Mouse (Mus musculus) CH12.LX (cell line): ENCODE results near the gene Whrn. TPM values are rescaled to one million over a fixed set of nuclear protein-coding genes. Genes with fewer than 3 reads are reported as not detected.

ENCODE experiments used
- DNase-seq: peaks from one replicate; pipeline ENCODE4 v3.0.0-alpha.2; 2013; ENCODE audit errors: extremely low read depth
- H3K27ac ChIP-seq: 2 replicates; pipeline ENCODE4 v1.5.1; 2012; ENCODE audit warnings: low read depth, mild to moderate bottlenecking, control low read depth, moderate library complexity; ENCODE audit not compliant: insufficient read depth
- H3K27me3 ChIP-seq: replicated peaks from 2 replicates; pipeline ENCODE3; 2012; ENCODE audit warnings: inconsistent platforms
- H3K36me3 ChIP-seq, 2 experiments: replicated peaks in 1 of 2; 2 replicates each; pipeline versions ENCODE3 to v1.6.1; 2012; ENCODE audit warnings: inconsistent platforms in 1 of 2, low read length in 1 of 2, mild to moderate bottlenecking in 1 of 2, mixed read lengths in 1 of 2, moderate library complexity in 1 of 2; ENCODE audit not compliant: control insufficient read depth in 1 of 2, insufficient read depth in 1 of 2
- H3K4me1 ChIP-seq, 2 experiments: 2 replicates each; pipeline ENCODE4 v1.6.1; 2012; ENCODE audit warnings: inconsistent platforms in 1 of 2, moderate library complexity in 1 of 2; ENCODE audit not compliant: insufficient read depth in 2 of 2, control insufficient read depth in 1 of 2
- H3K4me2 ChIP-seq: 2 replicates; pipeline ENCODE4 v1.6.1; 2012; ENCODE audit warnings: low read depth, mild to moderate bottlenecking, control low read depth; ENCODE audit not compliant: poor library complexity, insufficient read depth, severe bottlenecking
- H3K4me3 ChIP-seq, 3 experiments: fragments of 150-350 bp in 1 of 3; sonication (generic) in 1 of 3; replicated peaks in 1 of 3; 2 replicates each; pipeline versions ENCODE3 to v1.5.1; 2011 to 2012; ENCODE audit warnings: low read depth in 2 of 3, low read length in 2 of 3, mild to moderate bottlenecking in 2 of 3, moderate library complexity in 2 of 3, control low read depth in 1 of 3, improper control_type of control experiment in 1 of 3, inconsistent platforms in 1 of 3, mixed read lengths in 1 of 3; ENCODE audit not compliant: poor library complexity in 1 of 3
- H3K79me2 ChIP-seq: replicated peaks from 2 replicates; pipeline ENCODE4 v1.6.1; 2012; ENCODE audit warnings: mild to moderate bottlenecking, moderate library complexity; ENCODE audit not compliant: control insufficient read depth, poor library complexity, insufficient read depth, severe bottlenecking; ENCODE audit errors: extremely low read depth
- H3K9ac ChIP-seq: 2 replicates; pipeline ENCODE4 v1.6.1; 2012; ENCODE audit warnings: low read depth, mild to moderate bottlenecking, control low read depth, moderate library complexity; ENCODE audit not compliant: insufficient read depth
- H3K9me3 ChIP-seq: replicated peaks from 2 replicates; pipeline ENCODE3; 2012; ENCODE audit warnings: low read length, inconsistent platforms, mixed read lengths
- CHD1 ChIP-seq: IDR thresholded peaks from 2 replicates; pipeline ENCODE4 v1.6.1; 2012; ENCODE audit warnings: low read depth, low read length, improper control_type of control experiment, inconsistent platforms
- EP300 ChIP-seq: IDR thresholded peaks from 2 replicates; pipeline ENCODE4 v1.6.1; 2011; ENCODE audit warnings: low read length, improper control_type of control experiment
- ETS1 ChIP-seq: conservative IDR thresholded peaks from 2 replicates; pipeline ENCODE4 v1.6.1; 2012; ENCODE audit warnings: low read depth, mild to moderate bottlenecking, inconsistent platforms, low read length, improper control_type of control experiment, moderate library complexity
- GABPA ChIP-seq: IDR thresholded peaks from 2 replicates; pipeline ENCODE4 v1.6.1; 2012; ENCODE audit warnings: low read depth, low read length, improper control_type of control experiment, inconsistent platforms; ENCODE audit not compliant: insufficient replicate concordance
- HCFC1 ChIP-seq: IDR thresholded peaks from 2 replicates; pipeline ENCODE4 v1.6.1; 2012; ENCODE audit warnings: low read depth, mild to moderate bottlenecking, inconsistent platforms, low read length, improper control_type of control experiment
- JUN ChIP-seq: IDR thresholded peaks from 2 replicates; pipeline ENCODE4 v1.6.1; 2011; ENCODE audit warnings: low read depth, mild to moderate bottlenecking, low read length, improper control_type of control experiment, moderate library complexity; ENCODE audit not compliant: insufficient read depth
- MAX ChIP-seq: IDR thresholded peaks from 2 replicates; pipeline ENCODE4 v1.6.1; 2011; ENCODE audit warnings: low read length, improper control_type of control experiment
- MAZ ChIP-seq: IDR thresholded peaks from 2 replicates; pipeline ENCODE4 v1.6.1; 2012; ENCODE audit warnings: low read depth, mild to moderate bottlenecking, inconsistent platforms, low read length, improper control_type of control experiment, moderate library complexity
- MXI1 ChIP-seq: IDR thresholded peaks from 2 replicates; pipeline ENCODE4 v1.6.1; 2011; ENCODE audit warnings: mild to moderate bottlenecking, low read depth, low read length, improper control_type of control experiment
- MYC ChIP-seq: IDR thresholded peaks from 2 replicates; pipeline ENCODE4 v1.6.1; 2011; ENCODE audit warnings: low read depth, mild to moderate bottlenecking, improper control_type of control experiment, low read length
- NELFE ChIP-seq: IDR thresholded peaks from 2 replicates; pipeline ENCODE4 v1.6.1; 2011; ENCODE audit warnings: low read depth, low read length, improper control_type of control experiment
- NRF1 ChIP-seq: IDR thresholded peaks from 2 replicates; pipeline ENCODE4 v1.6.1; 2014; ENCODE audit warnings: low read depth, mild to moderate bottlenecking, inconsistent platforms, low read length, improper control_type of control experiment, moderate library complexity
- POLR2AphosphoS2 ChIP-seq: IDR thresholded peaks from 2 replicates; pipeline ENCODE4 v1.6.1; 2011; ENCODE audit warnings: low read depth, low read length, improper control_type of control experiment
- SIN3A ChIP-seq: IDR thresholded peaks from 2 replicates; pipeline ENCODE4 v1.6.1; 2012; ENCODE audit warnings: low read length, improper control_type of control experiment, inconsistent platforms
- TBP ChIP-seq: conservative IDR thresholded peaks from 2 replicates; pipeline ENCODE4 v1.6.1; 2011; ENCODE audit warnings: low read depth, low read length, improper control_type of control experiment
- TCF12 ChIP-seq: IDR thresholded peaks from 2 replicates; pipeline ENCODE4 v1.6.1; 2014; ENCODE audit warnings: low read depth, mild to moderate bottlenecking, inconsistent platforms, low read length, improper control_type of control experiment
- ZC3H11A ChIP-seq: IDR thresholded peaks from 2 replicates; pipeline ENCODE4 v1.6.1; 2012; ENCODE audit warnings: low read depth, mild to moderate bottlenecking, inconsistent platforms, low read length, improper control_type of control experiment
- ZMIZ1 ChIP-seq: IDR thresholded peaks from 2 replicates; pipeline ENCODE4 v1.6.1; 2012; ENCODE audit warnings: low read depth, mild to moderate bottlenecking, inconsistent platforms, low read length, improper control_type of control experiment
- ZNF384 ChIP-seq: IDR thresholded peaks from 2 replicates; pipeline ENCODE4 v1.6.1; 2012; ENCODE audit warnings: low read depth, low read length, improper control_type of control experiment, inconsistent platforms
- dilution Hi-C: fragments of 300-500 bp; cut with MboI; formaldehyde crosslinking; loops from 2 replicates; pipeline ENCODE4 v1.14.3; 2020; ENCODE audit warnings: low sequenced_read_pairs; ENCODE audit not compliant: extremely low pct_unique_long_range_greater_than_20kb, extremely low pct_ligation_motif_present
- in situ Hi-C: fragments of 300-500 bp; cut with MboI; formaldehyde crosslinking; loops from 3 replicates; pipeline ENCODE4 v1.14.3; 2019; ENCODE audit warnings: low sequenced_read_pairs, low pct_ligation_motif_present, low pct_unique_long_range_greater_than_20kb, mixed read lengths
- polyA plus RNA-seq: library from polyadenylated mRNA; unstranded; fragments of >175 nt; gene quantifications from 2 replicates; pipeline ENCODE4 v1.2.1, GENCODE M21; 2012; ENCODE audit warnings: low read depth; ENCODE audit not compliant: insufficient read length
- total RNA-seq, 2 experiments: library from RNA; depleted of rRNA; stranded (reverse); fragments of 300-350 nt in 1 of 2; fragments of >200 nt in 1 of 2; gene quantifications; 2 replicates each; pipeline ENCODE4 v1.2.3; 2012 to 2014

Whrn gene
- total and polyA plus RNA-seq, 3 experiments = 0.99 to 9.4 (median 4.5) TPM

DNA sequence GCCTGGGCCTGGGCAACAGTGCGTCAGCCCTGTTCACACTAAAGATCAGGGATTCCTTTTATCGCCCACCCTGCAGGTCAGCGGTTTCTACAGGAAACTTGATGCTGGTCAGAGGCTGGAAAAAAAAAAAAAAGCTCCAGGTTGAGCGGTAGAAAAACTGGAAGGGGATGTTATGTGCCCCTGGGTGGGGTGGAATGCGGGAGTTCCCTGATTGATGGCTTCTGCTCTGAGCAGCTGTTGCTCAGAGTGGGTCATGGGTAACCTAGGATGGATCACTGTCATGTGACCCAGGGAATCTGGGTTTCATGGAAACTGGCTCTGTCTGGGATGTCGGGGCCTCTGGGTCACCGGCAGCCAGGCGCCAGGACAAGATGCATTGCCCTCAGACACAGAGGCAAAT lies 69.5 kb downstream of the Whrn start:
- TF ChIP-seq TBP (no peak), NELFE (no peak)
- TF ChIP-seq, all 38 proteins: peak for 0
- no peaks in the 10 kb centered on the region for H3K79me2 ChIP-seq
- in situ Hi-C loops (loop anchor here (5.0 kb wide), 2 partner anchors 66 to 136 kb away; no protein-coding TSS in a partner anchor), dilution Hi-C loops (no loop called here)
- H3K9me3 ChIP-seq = no peaks in the 10 kb centered on the region
- H3K27me3 ChIP-seq = no peaks in the 10 kb centered on the region
- no peak overlapping the region for H3K4me2 ChIP-seq
- no peak overlapping the region for H3K9ac ChIP-seq
- no peak overlapping the region for H3K4me3 ChIP-seq
- H3K36me3 ChIP-seq = peaks cover 0 to 14% of the 10 kb centered on the region in 2 experiments
- H3K27ac ChIP-seq = no peak overlapping the region
- DNase-seq = no peak
- peaks cover 8 to 40% of the 10 kb centered on the region in 2 experiments; a peak in 2 of 4 replicates for H3K4me1 ChIP-seq

DNA sequence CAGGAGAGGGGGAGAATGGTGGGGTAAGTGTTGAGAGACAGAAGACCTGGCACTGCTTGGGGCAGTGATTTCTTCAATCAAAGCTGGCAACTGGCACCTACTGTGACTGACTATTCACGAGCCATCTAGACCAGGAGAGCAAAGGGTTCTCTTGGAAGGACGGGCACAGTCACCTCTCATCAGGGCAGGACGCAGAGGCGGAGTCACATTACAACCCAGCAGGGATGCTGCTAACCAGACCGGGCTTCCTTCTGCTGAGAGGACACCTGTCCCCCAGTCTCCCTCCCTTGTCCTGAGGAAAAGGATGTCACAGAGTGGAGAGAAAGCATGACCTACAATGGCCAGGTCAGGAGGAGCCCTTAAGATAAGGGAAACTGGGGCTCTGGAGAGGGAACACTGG lies 72.0 kb downstream of the Whrn start:
- no peak for DNase-seq
- H3K79me2 ChIP-seq = no peaks in the 10 kb centered on the region
- no peaks in the 10 kb centered on the region for H3K9me3 ChIP-seq
- no peak overlapping the region for H3K4me3 ChIP-seq
- H3K27me3 ChIP-seq = no peaks in the 10 kb centered on the region
- dilution Hi-C loops (no loop called here), in situ Hi-C loops (loop anchor here (25.0 kb wide), 2 partner anchors 338 to 513 kb away; no protein-coding TSS in a partner anchor)
- peaks cover 0 to 13% of the 10 kb centered on the region in 2 experiments for H3K36me3 ChIP-seq
- H3K4me1 ChIP-seq = peaks cover 3 to 21% of the 10 kb centered on the region in 2 experiments; a peak in 2 of 4 replicates
- TF ChIP-seq TCF12 = no peak
- TF ChIP-seq ZMIZ1 = no peak
- TF ChIP-seq MAZ = no peak
- TF ChIP-seq MXI1 = no peak
- no peak for TF ChIP-seq ZNF384
- no peak for TF ChIP-seq HCFC1
- no peak for TF ChIP-seq NELFE
- TF ChIP-seq ETS1 = no peak
- TF ChIP-seq NRF1 = no peak
- TF ChIP-seq GABPA = no peak
- TF ChIP-seq JUN = no peak
- no peak for TF ChIP-seq MYC
- TF ChIP-seq ZC3H11A = no peak
- no peak for TF ChIP-seq EP300
- TF ChIP-seq MAX = no peak
- TF ChIP-seq CHD1 = no peak
- no peak for TF ChIP-seq POLR2AphosphoS2
- TF ChIP-seq SIN3A = no peak
- no peak overlapping the region for H3K4me2 ChIP-seq
- no peak overlapping the region for H3K9ac ChIP-seq
- no peak overlapping the region for H3K27ac ChIP-seq
